Mouse (Mus musculus): ENCODE data around the gene Usp43. TPM values are rescaled to one million over a fixed set of nuclear protein-coding genes. Genes with fewer than 3 reads are reported as not detected.

The Usp43 gene
- polyA plus RNA-seq, 1 experiment, result 6.7 TPM

DNA sequence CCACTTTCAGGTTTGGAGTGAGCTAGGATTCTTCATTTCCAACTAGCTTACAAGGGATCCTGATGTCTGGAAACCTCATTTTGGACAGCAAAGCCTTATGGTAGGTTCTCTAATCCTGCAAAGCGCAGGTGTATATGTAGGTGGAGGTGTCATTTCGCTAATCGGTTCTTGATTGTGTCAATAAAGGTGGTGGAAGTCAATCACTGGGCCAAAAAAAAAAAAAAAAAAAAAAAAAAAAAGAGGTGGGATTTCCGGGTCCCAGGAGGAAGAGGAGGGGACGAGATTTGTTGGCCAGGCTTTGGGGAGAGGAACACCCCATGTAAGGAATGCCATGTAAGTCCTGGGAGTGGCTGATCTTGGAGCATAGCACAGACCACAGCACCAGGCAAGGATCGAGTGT is 32.5 kb upstream of the Usp43 start:
- no peaks in the 10 kb centered on the region for H3K4me1 ChIP-seq (ENCODE audit: control insufficient read depth, insufficient read depth, low read length)
- H3K36me3 ChIP-seq (ENCODE audit: control insufficient read depth, insufficient read depth, low read length, poor library complexity, severe bottlenecking), result no peaks in the 10 kb centered on the region
- no peak overlapping the region for H3K4me3 ChIP-seq (ENCODE audit: low read depth, low read length)
- H3K9me3 ChIP-seq (replicated peaks; ENCODE audit: control insufficient read depth, insufficient read depth, low read length, poor library complexity, severe bottlenecking), result no peaks in the 10 kb centered on the region
- H3K27ac ChIP-seq (ENCODE audit: insufficient read depth, low read length), result no peak overlapping the region
- TF ChIP-seq EP300 (IDR thresholded peaks at IDR 0.05; ENCODE audit: insufficient read depth, low read depth, low read length), result no peak
- TF ChIP-seq CTCF (IDR thresholded peaks at IDR 0.05; ENCODE audit: low read depth, low read length), result no peak
- no peak overlapping the region for H3K9ac ChIP-seq (ENCODE audit: low read depth, poor library complexity, severe bottlenecking)
- no peaks in the 10 kb centered on the region for H3K27me3 ChIP-seq (ENCODE audit: control insufficient read depth, insufficient read depth, low read length, poor library complexity, severe bottlenecking)

DNA sequence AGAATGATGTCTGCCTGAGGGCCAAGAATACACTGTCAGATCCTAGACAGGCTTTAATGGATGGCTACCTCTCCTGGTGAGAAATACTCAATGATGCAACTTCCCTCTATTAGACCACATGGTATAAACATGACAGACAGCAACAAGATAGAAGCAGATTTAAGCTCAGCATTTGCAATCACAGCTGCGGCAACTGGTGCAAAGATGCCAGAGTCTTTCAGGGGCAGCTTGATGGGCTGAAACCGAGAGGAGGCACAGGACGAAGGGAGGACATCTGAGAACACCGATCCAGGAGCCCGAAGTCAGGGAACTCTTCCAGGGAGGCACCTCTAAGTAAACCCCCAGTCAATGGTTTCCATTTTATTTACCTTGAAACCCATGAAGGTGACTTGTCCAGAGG is 31.7 kb upstream of the Usp43 start:
- Histone ChIP-seq H3K9ac (ENCODE audit: low read depth, poor library complexity, severe bottlenecking) (no peak overlapping the region), H3K4me3 (ENCODE audit: low read depth, low read length) (no peak overlapping the region), H3K36me3 (ENCODE audit: control insufficient read depth, insufficient read depth, low read length, poor library complexity, severe bottlenecking) (no peaks in the 10 kb centered on the region), H3K27me3 (ENCODE audit: control insufficient read depth, insufficient read depth, low read length, poor library complexity, severe bottlenecking) (no peaks in the 10 kb centered on the region), H3K4me1 (ENCODE audit: control insufficient read depth, insufficient read depth, low read length) (no peaks in the 10 kb centered on the region), H3K27ac (ENCODE audit: insufficient read depth, low read length) (no peak overlapping the region), H3K9me3 (replicated peaks; ENCODE audit: control insufficient read depth, insufficient read depth, low read length, poor library complexity, severe bottlenecking) (no peaks in the 10 kb centered on the region)
- TF ChIP-seq CTCF (IDR thresholded peaks at IDR 0.05; ENCODE audit: low read depth, low read length) (no peak), POLR2A (IDR thresholded peaks at IDR 0.05; ENCODE audit: insufficient read depth, low read length) (no peak), EP300 (IDR thresholded peaks at IDR 0.05; ENCODE audit: insufficient read depth, low read depth, low read length) (no peak)

DNA sequence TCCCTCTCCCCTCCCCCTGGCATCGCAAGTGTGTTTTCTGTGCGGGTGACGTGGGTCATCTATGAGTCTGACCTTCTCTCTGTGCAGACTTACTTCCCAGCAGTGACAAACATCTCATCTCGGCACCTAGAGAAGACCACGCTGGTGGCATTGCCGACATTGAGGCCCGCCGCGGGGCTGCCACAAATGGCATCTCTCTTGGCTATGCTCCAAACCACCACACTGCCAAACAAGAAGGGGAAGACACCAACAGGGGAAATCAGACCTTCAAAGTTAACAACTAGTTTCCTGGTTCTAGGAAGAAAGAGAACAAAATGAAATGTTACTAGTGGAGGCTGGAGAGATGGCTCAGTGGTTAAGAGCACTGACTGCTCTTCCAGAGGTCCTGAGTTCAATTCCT is 27.5 kb upstream of the Usp43 start:
- H3K9ac ChIP-seq (ENCODE audit: low read depth, poor library complexity, severe bottlenecking), result no peak overlapping the region
- H3K4me3 ChIP-seq (ENCODE audit: low read depth, low read length), result no peak overlapping the region
- no peak overlapping the region for H3K27ac ChIP-seq (ENCODE audit: insufficient read depth, low read length)
- no peaks in the 10 kb centered on the region for H3K9me3 ChIP-seq (replicated peaks; ENCODE audit: control insufficient read depth, insufficient read depth, low read length, poor library complexity, severe bottlenecking)
- no peak for TF ChIP-seq POLR2A (IDR thresholded peaks at IDR 0.05; ENCODE audit: insufficient read depth, low read length)
- TF ChIP-seq EP300 (IDR thresholded peaks at IDR 0.05; ENCODE audit: insufficient read depth, low read depth, low read length), result no peak
- TF ChIP-seq CTCF (IDR thresholded peaks at IDR 0.05; ENCODE audit: low read depth, low read length), result no peak
- no peaks in the 10 kb centered on the region for H3K36me3 ChIP-seq (ENCODE audit: control insufficient read depth, insufficient read depth, low read length, poor library complexity, severe bottlenecking)
- H3K4me1 ChIP-seq (ENCODE audit: control insufficient read depth, insufficient read depth, low read length), result no peaks in the 10 kb centered on the region
- no peaks in the 10 kb centered on the region for H3K27me3 ChIP-seq (ENCODE audit: control insufficient read depth, insufficient read depth, low read length, poor library complexity, severe bottlenecking)

- no peaks in the 10 kb centered on the region for H3K36me3 ChIP-seq (ENCODE audit: control insufficient read depth, insufficient read depth, low read length, poor library complexity, severe bottlenecking)
- no peak overlapping the region for H3K9ac ChIP-seq (ENCODE audit: low read depth, poor library complexity, severe bottlenecking)
- no peak overlapping the region for H3K27ac ChIP-seq (ENCODE audit: insufficient read depth, low read length)
- H3K27me3 ChIP-seq (ENCODE audit: control insufficient read depth, insufficient read depth, low read length, poor library complexity, severe bottlenecking), result no peaks in the 10 kb centered on the region
- H3K4me3 ChIP-seq (ENCODE audit: low read depth, low read length), result no peak overlapping the region
- TF ChIP-seq CTCF (IDR thresholded peaks at IDR 0.05; ENCODE audit: low read depth, low read length) (no peak), POLR2A (IDR thresholded peaks at IDR 0.05; ENCODE audit: insufficient read depth, low read length) (no peak), EP300 (IDR thresholded peaks at IDR 0.05; ENCODE audit: insufficient read depth, low read depth, low read length) (no peak)
- H3K4me1 ChIP-seq (ENCODE audit: control insufficient read depth, insufficient read depth, low read length), result no peaks in the 10 kb centered on the region
- H3K9me3 ChIP-seq (replicated peaks; ENCODE audit: control insufficient read depth, insufficient read depth, low read length, poor library complexity, severe bottlenecking), result no peaks in the 10 kb centered on the region
Observed at GRCm38 (mm10) chr11:67948229-67948628, 26.3 kb upstream of the Usp43 start.

GRCm38 (mm10) chr11:67932156-67932555 is 10.2 kb upstream of the Usp43 start:
- Histone ChIP-seq H3K27me3 (ENCODE audit: control insufficient read depth, insufficient read depth, low read length, poor library complexity, severe bottlenecking) (no peaks in the 10 kb centered on the region), H3K27ac (ENCODE audit: insufficient read depth, low read length) (no peak overlapping the region)
- TF ChIP-seq EP300 (IDR thresholded peaks at IDR 0.05; ENCODE audit: insufficient read depth, low read depth, low read length) (no peak), POLR2A (IDR thresholded peaks at IDR 0.05; ENCODE audit: insufficient read depth, low read length) (no peak), CTCF (IDR thresholded peaks at IDR 0.05; ENCODE audit: low read depth, low read length) (no peak)

DNA sequence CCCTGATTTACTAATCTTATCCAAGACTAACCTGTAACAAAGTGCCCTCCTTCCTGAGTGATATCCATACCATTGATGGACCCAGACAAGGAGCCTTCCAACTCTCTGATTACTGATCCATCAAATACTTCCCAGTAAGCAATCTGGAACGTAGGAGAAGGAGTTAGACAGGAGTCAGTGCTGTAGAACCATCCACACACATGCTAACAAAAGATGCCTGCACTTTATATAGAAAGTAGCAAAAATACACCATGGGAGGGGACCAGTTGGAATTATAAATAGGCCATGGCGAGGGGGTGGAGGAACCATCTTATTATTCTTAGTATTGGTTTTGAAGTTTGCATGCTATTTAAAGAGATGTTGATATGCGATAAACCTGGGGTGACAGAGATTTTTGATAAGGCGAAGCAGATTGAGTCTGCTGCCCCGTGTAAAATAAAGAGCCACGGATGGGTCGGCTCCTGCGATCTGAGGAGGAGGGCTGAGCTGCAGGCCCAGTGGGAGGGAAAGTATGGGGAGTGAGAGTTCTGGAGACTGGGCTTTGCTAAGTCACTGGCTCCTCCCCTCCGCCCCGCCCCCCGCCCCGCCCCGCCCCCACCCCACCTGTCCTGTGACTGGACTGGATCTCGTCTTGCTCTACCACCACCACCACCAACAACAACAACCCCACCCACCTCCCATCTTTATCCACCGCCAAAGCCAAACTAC is 4.5 kb upstream of the Usp43 start:
- no peak overlapping the region for H3K9ac ChIP-seq (ENCODE audit: low read depth, poor library complexity, severe bottlenecking)
- H3K36me3 ChIP-seq (ENCODE audit: control insufficient read depth, insufficient read depth, low read length, poor library complexity, severe bottlenecking), result no peaks in the 10 kb centered on the region
- TF ChIP-seq CTCF (IDR thresholded peaks at IDR 0.05; ENCODE audit: low read depth, low read length), result no peak
- no peak for TF ChIP-seq POLR2A (IDR thresholded peaks at IDR 0.05; ENCODE audit: insufficient read depth, low read length)
- no peak for TF ChIP-seq EP300 (IDR thresholded peaks at IDR 0.05; ENCODE audit: insufficient read depth, low read depth, low read length)
- H3K27ac ChIP-seq (ENCODE audit: insufficient read depth, low read length), result no peak overlapping the region
- no peaks in the 10 kb centered on the region for H3K9me3 ChIP-seq (replicated peaks; ENCODE audit: control insufficient read depth, insufficient read depth, low read length, poor library complexity, severe bottlenecking)
- H3K27me3 ChIP-seq (ENCODE audit: control insufficient read depth, insufficient read depth, low read length, poor library complexity, severe bottlenecking), result no peaks in the 10 kb centered on the region
- no peak overlapping the region for H3K4me3 ChIP-seq (ENCODE audit: low read depth, low read length)
- peaks cover 2% of the 10 kb centered on the region for H3K4me1 ChIP-seq (ENCODE audit: control insufficient read depth, insufficient read depth, low read length)

More at GRCm38 (mm10) chr11:67932156-67932555, 10.2 kb upstream of the Usp43 start:
- Histone ChIP-seq H3K9ac (ENCODE audit: low read depth, poor library complexity, severe bottlenecking) (no peak overlapping the region), H3K9me3 (replicated peaks; ENCODE audit: control insufficient read depth, insufficient read depth, low read length, poor library complexity, severe bottlenecking) (no peaks in the 10 kb centered on the region), H3K4me3 (ENCODE audit: low read depth, low read length) (no peak overlapping the region), H3K4me1 (ENCODE audit: control insufficient read depth, insufficient read depth, low read length) (peaks cover 2% of the 10 kb centered on the region), H3K36me3 (ENCODE audit: control insufficient read depth, insufficient read depth, low read length, poor library complexity, severe bottlenecking) (no peaks in the 10 kb centered on the region)

Measured in ES-Bruce4 (cell line).